Mouse (Mus musculus): ENCODE measurements at regions not wholly inside any gene's neighbourhood (a gene's known extent, or its start where the extent isn't known, plus 50 kb on each side); places are given as distances from the start of the nearest gene placed in this dataset.
"Not testable (repeated sequence)": the region's sequence is repeated elsewhere in the genome, so short reads cannot be mapped to it uniquely, and the experiment has no call there.

GRCm38 (mm10) chr8:39348956-39349355, 1325.9 kb upstream of the Adam24 start:
- no peak for TF ChIP-seq CTCF (IDR thresholded peaks at IDR 0.05)
- peaks cover 7% of the 10 kb centered on the region for H3K27me3 ChIP-seq
- POLR2A ChIA-PET = no interaction called here
- in situ Hi-C loops (cut with MboI; ENCODE audit: low pct_unique_long_range_greater_than_20kb) = no loop called here
- CTCF ChIA-PET = no interaction called here
- ATAC-seq (no peak), DNase-seq (ENCODE audit: low read depth, low spot score) (no peak)

GRCm38 (mm10) chr8:39355412-39355811, 1319.5 kb upstream of the Adam24 start:
- CTCF ChIA-PET = no interaction called here
- POLR2A ChIA-PET = no interaction called here
- ATAC-seq = no peak
- in situ Hi-C loops (cut with MboI; ENCODE audit: low pct_unique_long_range_greater_than_20kb) = no loop called here
- peaks cover 8% of the 10 kb centered on the region for H3K27me3 ChIP-seq
- DNase-seq (ENCODE audit: low read depth, low spot score) = no peak
- TF ChIP-seq CTCF (IDR thresholded peaks at IDR 0.05) = no peak

- DNase-seq (ENCODE audit: low read depth, low spot score) (no peak), ATAC-seq (no peak)
- no peak for TF ChIP-seq CTCF (IDR thresholded peaks at IDR 0.05)
- in situ Hi-C loops (cut with MboI; ENCODE audit: low pct_unique_long_range_greater_than_20kb) = no loop called here
- POLR2A ChIA-PET = no interaction called here
- peaks cover 5% of the 10 kb centered on the region for H3K27me3 ChIP-seq
- CTCF ChIA-PET = no interaction called here
Observed at GRCm38 (mm10) chr8:39357111-39357510, 1317.8 kb upstream of the Adam24 start.

GRCm38 (mm10) chr8:39357865-39358264, 1317.0 kb upstream of the Adam24 start:
- in situ Hi-C loops (cut with MboI; ENCODE audit: low pct_unique_long_range_greater_than_20kb) = no loop called here
- ChIA-PET CTCF (no interaction called here), POLR2A (no interaction called here)
- DNase-seq (ENCODE audit: low read depth, low spot score) (no peak), ATAC-seq (no peak)
- peaks cover 5% of the 10 kb centered on the region for H3K27me3 ChIP-seq
- no peak for TF ChIP-seq CTCF (IDR thresholded peaks at IDR 0.05)

- DNase-seq (ENCODE audit: low read depth, low spot score); CTCF ChIA-PET; ATAC-seq; in situ Hi-C loops (cut with MboI; ENCODE audit: low pct_unique_long_range_greater_than_20kb); POLR2A ChIA-PET: not testable (repeated sequence)
- peaks cover 12% of the 10 kb centered on the region for H3K27me3 ChIP-seq
Observed at GRCm38 (mm10) chr8:39366346-39366745, 1308.5 kb upstream of the Adam24 start.
